Mouse (Mus musculus) stomach, embryonic 16.5 days (tissue): ENCODE data around the gene Rps6kb2. TPM values are rescaled to one million over a fixed set of nuclear protein-coding genes. Genes with fewer than 3 reads are reported as not detected.
A peak's percentile ranks its signal among the peaks of the same experiment; 100 is the strongest.

Experiments used
- ATAC-seq: fragments of 200-750 bp; cut with Nextera tagmentation; 2 replicates; pipeline ENCODE4 v1.8.0; 2017; ENCODE audit warnings: moderate number of reproducible peaks, moderate TSS enrichment; ENCODE audit not compliant: insufficient read depth, low FRiP score
- H3K27ac ChIP-seq: fragments of 300-500 bp; sonication (generic); 2 replicates; pipeline ENCODE4 v1.5.1; 2014; ENCODE audit warnings: low read length
- H3K27me3 ChIP-seq: fragments of 300-500 bp; sonication (generic); 2 replicates; pipeline ENCODE4 v1.6.1; 2014; ENCODE audit warnings: low read length, control low read depth, mixed read lengths; ENCODE audit not compliant: control insufficient read depth, insufficient read depth
- H3K36me3 ChIP-seq: fragments of 300-500 bp; sonication (generic); 2 replicates; pipeline ENCODE4 v1.6.1; 2014; ENCODE audit warnings: low read length; ENCODE audit not compliant: control insufficient read depth, insufficient read depth
- H3K4me1 ChIP-seq: fragments of 300-500 bp; sonication (generic); 2 replicates; pipeline ENCODE4 v1.6.1; 2014; ENCODE audit warnings: low read length, control low read depth, mixed read lengths; ENCODE audit not compliant: control insufficient read depth, insufficient read depth
- H3K4me2 ChIP-seq: fragments of 300-500 bp; sonication (generic); 2 replicates; pipeline ENCODE4 v1.6.1; 2014; ENCODE audit warnings: low read depth, low read length, mixed read lengths
- H3K4me3 ChIP-seq: fragments of 300-500 bp; sonication (generic); replicated peaks from 2 replicates; pipeline ENCODE4 v1.5.1; 2014; ENCODE audit warnings: mild to moderate bottlenecking, low read length
- H3K9ac ChIP-seq: fragments of 300-500 bp; sonication (generic); 2 replicates; pipeline ENCODE4 v1.6.1; 2014; ENCODE audit warnings: low read length
- H3K9me3 ChIP-seq: fragments of 300-500 bp; sonication (generic); replicated peaks from 2 replicates; pipeline ENCODE4 v1.6.1; 2016; ENCODE audit warnings: low read length, control low read depth; ENCODE audit not compliant: control insufficient read depth
- WGBS: fragments of 180-500 bp; shearing (Covaris S2); extraction: QIAGEN DNeasy Blood & Tissue Kit; methylation state at CpG from one replicate; pipeline ENCODE4 v1.1.7; 2014; 5-methylcytosine and 5-hydroxymethylcytosine counted together
- polyA plus RNA-seq: library from polyadenylated mRNA; unstranded; fragments of >200 nt; fragmentation: Nextera tagmentation; extraction: Ambion mirVana; gene quantifications from 2 replicates; pipeline ENCODE4 v1.2.1, GENCODE M21; 2015

The Rps6kb2 gene
- polyA plus RNA-seq, 1 experiment from 2014 or later: 50.2 TPM

DNA sequence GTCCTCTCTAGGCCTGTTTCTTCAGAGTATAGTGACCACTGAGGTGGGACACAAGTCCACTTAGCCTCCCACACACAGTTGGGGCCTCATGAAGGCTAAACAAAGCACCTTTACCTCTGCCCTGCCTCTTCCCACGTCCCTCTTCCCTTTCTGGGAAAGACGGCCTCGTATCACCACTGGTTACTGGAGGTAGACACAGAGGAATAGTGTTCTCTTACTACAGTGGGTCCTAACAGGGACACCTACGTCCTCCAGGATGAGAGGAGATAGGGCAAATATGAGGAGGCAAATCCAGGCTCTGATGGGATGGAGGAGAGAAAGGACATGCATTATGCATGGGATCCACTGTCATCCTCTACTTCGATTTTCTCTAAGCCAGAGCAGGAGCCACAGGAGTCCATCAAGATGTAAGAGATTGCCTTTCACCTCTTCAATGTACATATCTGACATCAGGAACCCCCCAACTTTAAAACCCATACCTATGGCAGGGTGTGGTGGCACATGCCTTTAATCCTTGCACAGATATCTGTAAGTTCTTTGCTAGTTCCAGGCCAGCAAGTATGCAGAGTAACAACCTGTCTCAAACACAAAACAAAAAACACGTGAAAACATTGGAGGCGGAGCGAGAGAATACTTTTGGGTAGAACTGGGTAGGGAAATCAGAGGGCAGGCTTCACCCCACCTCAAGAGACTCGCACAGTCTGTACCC lies 15.2 kb downstream of the Rps6kb2 start:
- Histone ChIP-seq H3K27me3 (no peaks in the 10 kb centered on the region), H3K36me3 (peaks cover 9% of the 10 kb centered on the region), H3K27ac (0 out of 2 replicates have a peak overlapping the region, but pooled peaks have one; percentile 36), H3K4me1 (peaks cover 15% of the 10 kb centered on the region), H3K4me2 (peak overlapping the region; percentile 86), H3K9ac (peak overlapping the region; percentile 61), H3K9me3 (no peaks in the 10 kb centered on the region), H3K4me3 (peak overlapping the region; percentile 87)
- no peak; the same call in 1 of the 2 replicates for ATAC-seq
- 37% methylated on average over 9 of the region's 9 CpGs for WGBS

DNA sequence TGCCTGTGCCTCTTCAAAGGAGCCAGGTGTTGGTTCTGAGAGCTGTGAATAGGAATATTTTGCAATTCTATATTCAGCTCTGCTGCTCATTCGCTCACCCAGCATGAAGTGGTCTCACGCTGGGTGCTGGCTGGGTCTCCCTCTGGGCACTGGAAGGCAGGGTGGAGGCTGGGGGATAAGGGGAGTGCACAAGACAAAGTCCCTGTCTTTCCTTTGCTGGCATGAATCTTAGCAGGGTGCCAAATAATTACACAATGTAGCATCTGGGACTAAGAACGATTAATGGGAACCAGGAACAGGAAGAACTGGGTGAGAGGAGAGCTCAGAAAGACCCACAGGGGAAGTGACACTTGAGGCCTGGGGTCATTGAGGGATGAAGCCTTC lies 16.1 kb downstream of the Rps6kb2 start:
- no peak overlapping the region for H3K27ac ChIP-seq
- H3K4me1 ChIP-seq: peaks cover 15% of the 10 kb centered on the region
- H3K36me3 ChIP-seq: peaks cover 9% of the 10 kb centered on the region
- H3K9ac ChIP-seq: no peak overlapping the region
- 63% methylated on average over 3 of the region's 3 CpGs for WGBS
- no peak overlapping the region for H3K4me2 ChIP-seq
- no peak overlapping the region for H3K4me3 ChIP-seq
- no peaks in the 10 kb centered on the region for H3K27me3 ChIP-seq
- no peak for ATAC-seq
- no peaks in the 10 kb centered on the region for H3K9me3 ChIP-seq

DNA sequence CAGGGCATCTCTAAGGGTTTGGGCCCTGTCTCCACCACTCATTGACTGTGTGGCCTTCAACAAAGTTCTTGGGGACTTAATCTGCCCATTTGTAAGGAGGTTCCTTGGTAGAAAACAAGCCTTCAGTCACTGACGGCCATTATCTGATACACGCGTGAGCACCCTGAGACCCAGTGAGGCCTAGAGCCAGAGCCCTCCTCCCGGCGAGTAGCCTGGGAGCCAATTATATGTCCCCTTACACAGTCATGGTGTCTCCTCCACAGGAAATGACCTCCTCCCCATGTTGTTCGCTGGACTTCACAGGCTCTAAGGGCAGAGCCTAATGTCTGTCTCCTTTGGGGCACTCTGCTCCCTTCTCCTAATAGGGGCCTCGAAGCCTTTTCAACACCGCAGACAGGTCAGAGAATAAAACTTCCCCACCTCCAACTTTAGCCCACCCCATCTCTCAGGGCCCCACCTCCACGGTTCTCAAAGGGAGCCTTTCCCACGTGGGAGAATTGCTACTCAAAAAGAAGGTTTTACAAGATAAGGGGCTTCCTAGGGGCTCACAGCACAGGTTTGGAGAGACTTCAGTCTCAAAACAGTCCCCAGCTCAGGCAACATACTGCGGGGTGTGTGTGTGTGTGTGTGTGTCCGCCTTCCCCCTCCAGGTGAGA lies 16.7 kb downstream of the Rps6kb2 start:
- ATAC-seq: no peak
- Histone ChIP-seq H3K4me2 (no peak overlapping the region), H3K4me1 (peaks cover 15% of the 10 kb centered on the region), H3K36me3 (peaks cover 9% of the 10 kb centered on the region), H3K9me3 (no peaks in the 10 kb centered on the region), H3K9ac (no peak overlapping the region), H3K4me3 (no peak overlapping the region), H3K27ac (no peak overlapping the region), H3K27me3 (no peaks in the 10 kb centered on the region)
- WGBS: 66% methylated on average over 12 of the region's 12 CpGs

DNA sequence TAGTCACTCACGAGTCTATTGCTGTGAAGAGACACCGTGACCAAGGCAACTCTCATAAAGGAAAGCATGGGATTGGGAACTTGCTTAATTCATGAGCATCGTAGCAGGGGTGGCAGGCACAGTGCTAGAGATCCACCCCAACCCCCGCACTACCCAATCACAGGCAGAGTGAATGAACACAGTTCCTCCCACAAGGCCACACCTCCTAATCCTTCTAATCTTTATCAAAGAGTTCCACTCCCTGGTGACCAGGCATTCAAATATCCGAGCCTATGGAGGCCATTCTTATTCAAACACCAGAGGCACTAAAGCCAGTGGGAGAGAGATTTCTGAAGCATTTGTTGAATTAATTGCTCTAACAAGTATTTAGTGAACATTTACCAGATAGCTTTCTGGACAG lies 17.2 kb downstream of the Rps6kb2 start:
- no peak overlapping the region for H3K4me2 ChIP-seq
- H3K9ac ChIP-seq: no peak overlapping the region
- H3K27ac ChIP-seq: no peak overlapping the region
- ATAC-seq: no peak
- WGBS: 90% methylated on average over 5 of the region's 5 CpGs
- H3K9me3 ChIP-seq: no peaks in the 10 kb centered on the region
- H3K36me3 ChIP-seq: peaks cover 4% of the 10 kb centered on the region; the same call in 1 of the 2 replicates
- peaks cover 15% of the 10 kb centered on the region for H3K4me1 ChIP-seq
- H3K27me3 ChIP-seq: no peaks in the 10 kb centered on the region
- H3K4me3 ChIP-seq: no peak overlapping the region

DNA sequence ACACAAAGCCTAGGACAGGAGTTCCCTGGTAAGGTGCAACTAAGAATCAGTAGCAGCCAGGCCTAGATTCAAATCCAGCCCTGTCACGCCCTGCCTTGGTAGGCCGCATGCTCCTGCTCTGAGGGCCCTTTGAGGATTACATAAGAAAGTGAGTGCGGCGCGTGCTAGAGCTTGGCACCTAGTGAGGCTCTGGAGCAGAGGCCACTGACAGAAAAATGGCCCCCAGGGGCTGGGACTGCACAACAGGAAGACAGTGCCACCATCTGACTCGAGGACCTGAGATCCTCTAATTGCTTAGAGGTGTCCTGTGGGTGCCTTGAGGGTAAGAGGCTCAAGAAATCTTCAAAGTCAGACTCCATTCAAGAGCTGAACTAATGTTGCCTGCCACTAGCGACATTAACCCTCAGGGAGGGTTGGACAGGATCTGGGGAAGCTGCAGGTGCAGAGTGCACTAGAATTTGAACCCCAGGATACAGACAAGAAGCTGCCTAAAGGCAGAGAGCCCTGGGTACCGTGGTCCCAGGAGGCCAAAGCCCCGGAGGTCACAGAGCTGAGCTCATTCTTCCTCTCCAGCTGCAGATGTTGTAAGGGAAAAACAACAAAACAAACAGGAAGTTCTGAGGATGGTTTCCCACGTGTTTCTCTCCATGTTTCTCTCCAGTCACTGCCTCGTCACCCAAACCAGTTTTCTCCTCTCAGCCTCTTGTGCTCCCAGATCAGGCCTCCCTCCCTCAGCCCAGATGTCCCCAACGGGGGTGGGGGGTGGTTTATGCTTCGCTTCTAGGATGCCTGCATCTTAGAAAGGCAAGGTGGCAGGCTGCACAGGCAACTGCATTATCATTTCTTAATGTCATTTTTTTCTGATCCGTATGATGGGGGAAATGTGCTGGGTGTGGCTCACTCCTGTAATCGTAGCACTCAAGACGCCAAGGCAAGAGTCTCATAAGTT lies 18.3 kb downstream of the Rps6kb2 start:
- Histone ChIP-seq H3K36me3 (no peaks in the 10 kb centered on the region), H3K27ac (0 out of 2 replicates have a peak overlapping the region, but pooled peaks have one; percentile 12), H3K4me2 (no peak overlapping the region), H3K9ac (no peak overlapping the region), H3K27me3 (no peaks in the 10 kb centered on the region), H3K4me3 (no peak overlapping the region), H3K9me3 (no peaks in the 10 kb centered on the region), H3K4me1 (peaks cover 15% of the 10 kb centered on the region)
- no peak for ATAC-seq
- WGBS: 77% methylated on average over 16 of the region's 16 CpGs

DNA sequence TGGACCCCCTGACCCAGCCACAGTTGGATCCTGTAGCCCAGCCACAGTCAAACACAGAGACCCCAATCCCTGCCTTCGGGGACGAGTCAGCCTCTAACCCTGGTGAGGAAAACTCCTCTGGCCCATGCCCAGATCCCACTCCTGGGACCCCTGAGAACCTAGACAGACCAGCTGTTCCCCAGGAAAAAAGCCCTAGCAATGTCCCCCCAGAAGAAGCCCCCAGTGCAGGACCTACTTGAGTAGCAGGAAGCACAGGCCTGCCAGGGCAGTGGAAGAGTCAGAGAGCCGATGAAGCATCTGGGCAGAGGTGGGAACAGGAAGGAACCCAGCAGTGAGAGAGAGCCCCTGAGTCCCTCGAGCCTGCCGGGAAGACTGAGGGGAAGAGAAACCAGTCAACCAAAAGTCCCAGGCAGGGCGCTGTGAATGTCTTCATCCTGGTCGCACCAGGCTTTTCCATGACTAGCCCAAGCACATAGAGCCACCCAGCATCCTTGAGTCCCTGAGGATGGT lies 19.3 kb downstream of the Rps6kb2 start, which contains the start of gene Cabp4:
Gene Cabp4, minus strand, starts transcription at position 275 of the 510 bp plus-strand sequence.
- peaks cover 7% of the 10 kb centered on the region; the same call in 1 of the 2 replicates for H3K4me1 ChIP-seq
- no peak for ATAC-seq
- H3K4me2 ChIP-seq: no peak within 1 kb of the TSS
- WGBS: 73% methylated on average over 7 of the region's 7 CpGs
- H3K36me3 ChIP-seq: no peaks in the 10 kb centered on the region
- H3K4me3 ChIP-seq: no peak within 1 kb of the TSS
- H3K9me3 ChIP-seq: no peaks in the 10 kb centered on the region
- 0 out of 2 replicates have a peak within 1 kb of the TSS, but pooled peaks have one; percentile 12 for H3K27ac ChIP-seq
- no peak within 1 kb of the TSS for H3K9ac ChIP-seq
- H3K27me3 ChIP-seq: no peaks in the 10 kb centered on the region

DNA sequence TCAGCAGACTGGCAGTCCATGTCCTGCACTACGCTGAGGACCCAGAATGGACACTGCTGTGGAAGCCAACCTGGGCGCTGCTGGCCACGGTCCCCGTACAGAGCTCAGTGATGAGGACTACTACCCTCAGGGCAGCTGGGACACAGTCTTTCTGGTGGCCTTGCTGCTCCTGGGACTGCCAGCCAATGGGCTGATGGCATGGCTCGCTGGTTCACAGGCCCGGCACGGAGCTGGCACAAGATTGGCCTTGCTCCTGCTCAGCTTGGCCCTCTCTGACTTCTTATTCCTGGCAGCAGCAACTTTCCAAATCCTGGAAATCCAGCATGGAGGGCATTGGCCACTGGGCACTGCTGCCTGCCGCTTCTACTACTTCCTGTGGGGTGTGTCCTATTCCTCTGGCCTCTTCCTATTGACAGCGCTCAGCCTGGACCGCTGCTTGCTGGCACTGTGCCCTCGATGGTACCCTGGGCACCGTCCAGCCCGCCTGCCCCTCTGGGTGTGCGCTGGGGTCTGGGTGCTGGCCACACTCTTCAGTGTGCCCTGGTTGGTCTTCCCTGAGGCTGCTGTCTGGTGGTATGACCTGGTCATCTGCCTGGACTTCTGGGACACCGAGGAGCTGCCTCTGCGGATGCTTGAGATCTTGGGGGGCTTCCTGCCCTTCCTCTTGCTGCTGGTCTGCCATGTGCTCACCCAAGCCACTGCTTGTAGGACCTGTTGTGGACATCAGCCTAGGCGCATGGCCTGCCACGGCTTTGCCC lies 20.6 kb downstream of the Rps6kb2 start:
- Histone ChIP-seq H3K4me1 (peaks cover under 1% of the 10 kb centered on the region; the same call in 1 of the 2 replicates), H3K27me3 (no peaks in the 10 kb centered on the region), H3K9ac (no peak overlapping the region), H3K4me3 (no peak overlapping the region), H3K27ac (no peak overlapping the region), H3K4me2 (no peak overlapping the region), H3K9me3 (no peaks in the 10 kb centered on the region), H3K36me3 (no peaks in the 10 kb centered on the region)
- WGBS: 92% methylated on average over 18 of the region's 18 CpGs
- ATAC-seq: no peak

GRCm38 (mm10) chr19:4140147-4140546 lies 23.0 kb downstream of the Rps6kb2 start:
- Histone ChIP-seq H3K36me3 (no peaks in the 10 kb centered on the region), H3K4me3 (no peak overlapping the region), H3K4me1 (no peaks in the 10 kb centered on the region), H3K4me2 (no peak overlapping the region), H3K27ac (no peak overlapping the region), H3K9ac (no peak overlapping the region), H3K27me3 (no peaks in the 10 kb centered on the region), H3K9me3 (no peaks in the 10 kb centered on the region)
- WGBS: 65% methylated on average over 6 of the region's 6 CpGs
- no peak for ATAC-seq
